Mouse (Mus musculus) megakaryocyte, embryonic 14.5 days (primary cell): Measurements from ENCODE around the gene Atp6v1a.

Source experiments
- FLI1 ChIP-seq: IDR thresholded peaks from 2 replicates; pipeline ENCODE4 v1.6.1; 2012; ENCODE audit warnings: low read length, inconsistent platforms, mixed read lengths
- GATA1 ChIP-seq: IDR thresholded peaks from 3 replicates; pipeline ENCODE4 v1.6.1; 2012; ENCODE audit warnings: mixed read lengths, low read length, inconsistent platforms, borderline replicate concordance

DNA sequence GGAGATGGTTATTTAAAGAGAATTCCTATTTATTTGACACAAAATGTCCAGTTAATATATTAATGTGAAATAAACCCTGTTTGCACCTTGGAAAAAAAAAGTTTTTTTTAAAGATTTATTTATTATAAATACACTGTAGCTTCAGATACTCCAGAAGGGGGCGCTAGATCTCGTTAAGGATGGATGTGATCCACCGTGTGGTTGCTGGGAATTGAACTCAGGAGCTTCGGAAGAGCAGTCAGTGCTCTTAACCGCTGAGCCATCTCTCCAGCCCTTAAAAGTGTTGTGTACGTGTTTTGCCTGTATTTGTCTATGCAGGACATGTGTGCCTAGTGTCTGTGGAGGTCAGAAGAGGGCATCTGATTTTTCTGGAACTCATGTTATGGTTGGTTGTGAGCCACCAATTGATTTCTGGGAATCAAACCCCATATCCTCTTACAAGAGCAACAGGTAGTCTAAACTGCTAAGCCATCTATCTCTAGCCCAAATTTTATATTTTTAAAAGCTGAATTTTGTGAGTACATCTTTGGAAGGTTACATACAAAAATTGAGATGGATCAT, 15.1 kb upstream of the Atp6v1a start:
- TF ChIP-seq GATA1 (no peak), FLI1 (no peak)
